Mouse (Mus musculus): ENCODE measurements around the gene Stoml2.
A peak's percentile ranks its signal among the peaks of the same experiment; 100 is the strongest.
"Not testable (repeated sequence)": the region's sequence is repeated elsewhere in the genome, so short reads cannot be mapped to it uniquely, and the experiment has no call there.

The Stoml2 gene

GRCm38 (mm10) chr4:43001272-43001671 is 30.2 kb downstream of the Stoml2 start:
- DNase-seq, result no peak

- DNase-seq, result peak; percentile 98
Observed at GRCm38 (mm10) chr4:43000141-43000986, 31.1 kb downstream of the Stoml2 start, which contains the start of gene Vcp. Vcp (minus strand) TSS chr4:43000507.

GRCm38 (mm10) chr4:42999451-43000140 is 31.9 kb downstream of the Stoml2 start:
- DNase-seq, result peak; percentile 64

- DNase-seq, result no peak
Observed at GRCm38 (mm10) chr4:42998022-42998421, 33.5 kb downstream of the Stoml2 start.

GRCm38 (mm10) chr4:42988296-42988695 is 43.2 kb downstream of the Stoml2 start:
- no peak for DNase-seq

- not testable (repeated sequence) for DNase-seq
Observed at GRCm38 (mm10) chr4:42980467-42980866, 51.0 kb downstream of the Stoml2 start.

GRCm38 (mm10) chr4:42978062-42978461 is 53.4 kb downstream of the Stoml2 start:
- no peak for DNase-seq

Data from right cerebral cortex, postnatal 4 days (tissue).